Mouse (Mus musculus) frontal cortex, adult 2 months (tissue): ENCODE measurements around the gene Gm8909. TPM values are rescaled to one million over a fixed set of nuclear protein-coding genes. Genes with fewer than 3 reads are reported as not detected.
"Not testable (repeated sequence)": the region's sequence is repeated elsewhere in the genome, so short reads cannot be mapped to it uniquely, and the experiment has no call there.

Source experiments
- DNase-seq, 2 experiments: peaks; one replicate each; pipeline ENCODE4 v3.0.0; 2022; ENCODE audit warnings: low spot score in 1 of 2; ENCODE audit errors: extremely low spot score in 1 of 2
- polyA plus RNA-seq: library from polyadenylated mRNA; depleted of rRNA; stranded (reverse); fragments of >200 nt; gene quantifications from 2 replicates; pipeline ENCODE4 v1.2.3, GENCODE M21; 2012; rRNA removed

The Gm8909 gene
- not detected in 2 replicates for polyA plus RNA-seq

DNA sequence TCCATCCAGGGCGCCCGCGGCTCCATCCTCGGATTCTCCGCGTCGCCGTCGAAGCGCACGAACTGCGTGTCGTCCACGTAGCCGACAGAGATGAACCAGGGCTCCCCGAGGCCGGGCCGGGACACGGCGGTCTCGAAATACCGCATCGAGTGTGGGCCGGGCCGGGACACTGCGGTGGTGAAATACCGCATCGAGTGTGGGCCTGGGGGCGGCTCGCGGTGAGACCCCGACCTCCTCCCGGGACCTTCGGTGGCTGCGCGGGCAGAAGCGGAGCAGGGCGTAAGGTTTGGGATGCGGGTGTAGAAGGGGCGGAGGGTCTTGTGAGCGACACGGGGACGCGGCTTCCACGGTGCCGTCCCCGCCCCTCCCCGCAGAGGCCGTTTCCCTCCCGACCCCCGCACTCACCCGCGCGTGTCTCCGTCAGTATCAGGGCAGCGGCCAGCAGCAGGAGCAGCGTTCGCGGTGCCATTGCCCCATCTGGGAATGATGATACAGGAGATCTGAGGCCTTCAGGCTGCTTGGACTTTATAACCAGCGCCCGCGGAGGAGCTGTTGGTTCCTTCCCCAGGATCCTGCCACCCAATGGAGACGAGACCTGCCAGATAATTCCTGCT, at the start of gene Gm8909:
TSS of gene Gm8909 (minus strand) at position 499 of the 614 bp plus-strand sequence.
- no peak for DNase-seq

GRCm38 (mm10) chr17:36215586-36215985, 47.2 kb upstream of the Gm8909 start:
- DNase-seq: no peak

- DNase-seq: no peak
Observed at GRCm38 (mm10) chr17:36206846-36207245, 38.5 kb upstream of the Gm8909 start.

- no peak for DNase-seq
Observed at GRCm38 (mm10) chr17:36205862-36206261, 37.5 kb upstream of the Gm8909 start.

DNA sequence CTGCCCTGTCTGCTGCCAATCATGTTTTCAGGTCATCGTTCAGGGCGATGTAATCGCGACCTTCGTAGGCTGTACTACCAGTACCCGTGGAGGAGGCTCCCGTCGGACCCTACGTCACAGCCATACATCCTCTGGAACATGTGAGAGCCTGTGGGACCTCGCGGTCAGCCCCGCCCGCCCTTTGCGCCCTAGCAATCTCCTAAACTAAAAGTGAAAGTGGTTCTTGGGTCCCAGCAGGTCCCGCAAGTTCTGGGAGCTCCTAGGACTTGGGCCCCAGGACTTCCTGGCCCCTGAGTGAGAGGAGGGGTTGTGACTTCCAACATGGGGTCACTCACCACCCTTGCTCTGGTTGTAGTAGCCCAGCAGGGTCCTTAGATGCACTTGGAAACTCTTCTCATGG, 37.1 kb upstream of the Gm8909 start:
- DNase-seq: no peak

GRCm38 (mm10) chr17:36201851-36202250, 33.5 kb upstream of the Gm8909 start:
- no peak for DNase-seq

- no peak for DNase-seq
Observed at GRCm38 (mm10) chr17:36198317-36198716, 30.0 kb upstream of the Gm8909 start.

DNA sequence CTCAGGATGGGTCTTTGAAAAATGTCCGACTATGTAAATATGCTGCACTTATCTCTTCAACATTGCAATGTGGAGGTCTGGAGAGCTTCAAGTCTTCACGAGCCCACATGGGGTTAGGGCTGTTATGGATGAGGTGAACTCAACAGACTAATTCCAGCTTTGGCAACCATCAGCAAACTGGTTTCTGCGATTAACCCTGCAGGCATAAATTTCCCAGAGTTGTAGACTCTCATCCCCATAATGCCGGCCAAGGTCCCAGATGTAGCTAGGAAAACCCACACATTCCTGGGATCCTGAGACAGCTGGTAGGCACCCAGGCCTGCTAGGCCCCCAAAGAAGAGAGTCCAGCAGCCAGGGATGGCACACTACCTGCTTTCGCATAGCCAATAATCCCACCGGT, 26.1 kb upstream of the Gm8909 start:
- no peak for DNase-seq

GRCm38 (mm10) chr17:36193546-36194141, 25.3 kb upstream of the Gm8909 start:
- peak in 1 of 2 experiments; percentile 73 for DNase-seq

DNA sequence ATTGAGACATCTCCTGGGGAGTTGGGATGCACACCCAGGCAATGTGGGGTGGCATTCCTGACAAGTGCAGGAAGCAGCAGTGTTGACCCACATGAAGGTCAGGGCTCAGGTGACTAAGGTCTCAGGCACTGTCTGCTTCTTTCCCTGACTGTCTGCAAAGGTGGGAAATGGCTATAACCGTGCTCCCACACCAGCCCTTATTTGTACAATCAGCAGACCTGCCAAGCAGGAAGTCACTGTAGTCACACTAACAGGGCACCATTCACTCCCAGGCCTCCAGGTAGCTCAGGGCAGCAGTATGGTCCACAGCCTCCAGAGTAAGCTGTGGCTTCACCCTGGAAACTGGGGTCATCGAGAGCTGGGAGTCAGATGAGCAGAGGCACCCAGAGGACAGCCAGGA, 24.0 kb upstream of the Gm8909 start:
- no peak for DNase-seq

DNA sequence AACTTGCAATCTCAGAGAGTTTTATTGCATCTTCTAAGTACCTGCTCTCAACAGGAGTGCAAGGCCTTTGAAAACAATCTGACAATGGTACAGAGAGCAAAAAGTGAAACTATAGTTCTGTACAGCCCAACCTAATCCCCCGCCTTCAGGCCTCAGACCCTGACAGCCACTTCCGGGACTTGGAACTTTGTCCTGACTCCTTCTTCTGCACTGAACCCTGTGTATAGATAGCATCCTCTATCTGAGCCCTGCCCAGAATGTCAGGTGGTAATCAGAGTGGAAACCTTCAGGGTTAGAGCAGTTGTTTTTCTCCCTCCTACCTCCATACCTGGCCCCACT, 21.8 kb upstream of the Gm8909 start, which contains the start of gene H2-T3:
TSS of gene H2-T3 (minus strand) at position 119 of the 339 bp plus-strand sequence.
- no peak for DNase-seq

DNA sequence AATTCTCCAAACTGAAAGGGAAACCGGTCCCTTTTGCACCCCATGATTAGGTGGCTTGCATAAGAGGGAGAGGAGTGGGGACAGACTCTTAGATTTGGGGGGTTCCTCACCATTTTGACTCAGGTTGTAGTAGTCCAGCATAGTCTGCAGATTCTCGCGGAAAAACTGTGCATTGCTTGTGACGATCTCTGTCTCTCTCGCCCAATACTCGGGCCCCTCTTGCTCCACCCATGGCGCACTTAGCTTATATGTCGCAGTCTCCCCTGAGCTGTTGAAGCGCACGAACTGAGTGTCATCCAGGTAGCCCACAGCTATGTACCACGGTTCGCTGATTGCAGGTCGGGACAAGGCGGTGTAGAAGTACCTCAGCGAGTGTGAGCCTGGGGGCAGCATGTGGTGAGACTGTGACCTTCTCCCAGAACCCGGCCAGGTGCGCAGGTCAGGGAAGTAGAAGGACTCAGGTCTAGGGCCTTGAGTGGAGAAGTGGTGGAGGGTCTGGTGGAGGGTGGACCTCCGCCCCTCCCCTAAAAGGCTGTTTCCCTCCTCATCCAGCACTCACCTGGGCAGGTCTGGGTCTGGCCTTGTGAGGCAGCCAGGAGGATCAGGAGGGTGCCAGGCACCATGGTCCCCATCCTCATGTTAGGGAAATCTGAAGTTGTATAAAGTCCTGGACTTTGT, 21.3 kb upstream of the Gm8909 start:
- no peak for DNase-seq

- DNase-seq: no peak
Observed at GRCm38 (mm10) chr17:36187540-36187939, 19.2 kb upstream of the Gm8909 start.

DNA sequence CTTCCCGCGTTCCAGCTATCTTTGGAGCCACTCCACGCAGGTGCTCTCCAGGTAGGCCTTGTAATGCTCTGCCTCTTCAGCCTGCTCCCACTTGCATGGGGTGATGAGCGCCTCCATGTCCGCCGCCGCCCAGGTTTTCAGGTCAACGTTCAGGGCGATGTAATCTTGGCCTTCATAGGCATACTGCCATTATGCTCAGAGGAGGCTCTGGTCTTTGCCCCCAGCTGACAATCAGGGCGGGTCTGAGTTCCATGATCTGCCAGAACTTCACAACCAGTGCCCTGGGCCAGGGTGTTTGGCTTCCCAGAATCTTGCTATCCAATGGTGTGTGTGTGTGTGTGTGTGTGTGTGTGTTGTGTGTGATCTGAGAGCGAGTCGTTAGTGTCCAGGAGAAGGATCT, 13.9 kb upstream of the Gm8909 start:
- DNase-seq: no peak

DNA sequence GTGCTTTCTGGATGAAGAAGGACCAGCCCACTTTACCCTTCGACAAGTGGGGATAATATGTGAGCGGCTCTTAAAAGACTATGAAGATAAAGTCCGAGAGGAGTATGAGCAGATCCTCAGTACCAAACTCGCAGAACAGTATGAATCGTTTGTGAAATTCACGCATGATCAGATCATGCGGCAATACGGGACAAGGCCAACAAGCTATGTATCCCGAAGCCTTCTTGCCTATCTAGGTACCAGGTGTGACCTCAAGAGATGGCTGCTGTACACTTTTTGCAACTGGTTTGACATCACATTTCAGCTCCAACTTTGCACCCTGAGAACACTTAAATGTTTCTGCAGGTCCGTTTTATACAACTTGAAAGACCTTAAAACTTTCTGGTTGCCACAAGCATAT, 11.1 kb upstream of the Gm8909 start:
- not testable (repeated sequence) for DNase-seq

- not testable (repeated sequence) for DNase-seq
Observed at GRCm38 (mm10) chr17:36178938-36179337, 10.6 kb upstream of the Gm8909 start.

DNA sequence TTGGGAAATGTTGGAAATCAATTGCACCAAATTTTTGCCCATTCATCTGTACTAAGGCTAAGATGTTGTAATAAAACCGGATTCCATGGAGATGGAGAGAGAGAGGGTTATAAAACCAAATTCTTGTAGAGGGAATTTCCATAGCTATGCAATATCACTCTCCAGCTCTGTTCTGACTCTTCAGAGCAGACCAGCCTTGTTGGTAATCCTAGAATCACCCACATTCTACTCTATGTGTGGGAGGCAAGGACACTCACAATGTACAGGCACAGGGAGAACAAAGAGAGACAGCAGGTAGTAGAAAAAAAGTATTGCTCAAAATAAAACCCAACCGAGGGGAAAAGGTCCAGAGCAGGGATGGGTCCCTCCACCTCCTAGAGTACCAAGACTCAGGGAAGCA, 7.8 kb upstream of the Gm8909 start:
- not testable (repeated sequence) for DNase-seq

DNA sequence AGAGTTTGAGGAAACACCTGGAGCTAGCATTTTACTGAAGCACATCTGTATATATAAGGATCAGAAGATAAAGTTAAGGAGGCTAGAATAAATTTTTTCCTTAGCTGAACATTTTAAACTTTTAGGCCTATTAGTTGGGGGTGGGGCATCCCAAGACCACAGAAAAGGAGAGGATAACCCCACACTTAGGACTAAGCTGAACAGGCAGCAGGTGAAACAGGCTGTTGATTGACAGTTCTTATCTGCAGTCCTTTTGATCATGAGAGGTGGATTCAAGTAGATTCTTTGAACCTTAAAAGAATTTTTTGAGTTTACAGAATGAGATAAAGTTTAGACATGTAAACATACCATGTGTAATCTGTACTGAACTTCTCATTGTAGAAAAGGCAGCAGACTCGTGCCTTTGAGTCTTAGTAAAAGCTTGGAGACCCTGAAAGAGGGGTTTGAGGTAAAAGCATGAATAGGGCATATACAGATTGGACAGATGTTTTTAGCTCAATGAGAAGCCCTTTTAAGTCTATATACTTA, 2.0 kb upstream of the Gm8909 start:
- no peak for DNase-seq

GRCm38 (mm10) chr17:36169753-36170152, 1.4 kb upstream of the Gm8909 start:
- DNase-seq: no peak

DNA sequence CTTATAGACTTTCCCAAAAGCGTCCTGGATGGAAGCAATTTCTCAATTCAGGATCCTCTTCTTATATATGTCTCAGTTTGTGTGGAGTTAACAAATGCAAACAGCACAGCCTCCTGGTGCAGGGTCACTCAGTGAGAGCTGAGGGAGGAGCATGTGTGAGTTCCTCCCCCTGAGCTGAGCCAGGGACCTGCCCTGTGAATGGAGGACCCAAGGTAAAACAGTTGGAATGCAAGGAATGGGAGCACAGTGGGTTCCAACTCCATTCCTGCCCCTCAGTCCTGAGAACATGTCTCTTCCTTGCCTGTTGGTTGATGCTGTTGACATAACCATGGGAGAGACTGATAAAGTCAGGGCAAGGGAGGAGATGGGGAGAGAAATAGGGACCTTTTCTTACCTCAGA, 757 bp upstream of the Gm8909 start:
- not testable (repeated sequence) for DNase-seq

DNA sequence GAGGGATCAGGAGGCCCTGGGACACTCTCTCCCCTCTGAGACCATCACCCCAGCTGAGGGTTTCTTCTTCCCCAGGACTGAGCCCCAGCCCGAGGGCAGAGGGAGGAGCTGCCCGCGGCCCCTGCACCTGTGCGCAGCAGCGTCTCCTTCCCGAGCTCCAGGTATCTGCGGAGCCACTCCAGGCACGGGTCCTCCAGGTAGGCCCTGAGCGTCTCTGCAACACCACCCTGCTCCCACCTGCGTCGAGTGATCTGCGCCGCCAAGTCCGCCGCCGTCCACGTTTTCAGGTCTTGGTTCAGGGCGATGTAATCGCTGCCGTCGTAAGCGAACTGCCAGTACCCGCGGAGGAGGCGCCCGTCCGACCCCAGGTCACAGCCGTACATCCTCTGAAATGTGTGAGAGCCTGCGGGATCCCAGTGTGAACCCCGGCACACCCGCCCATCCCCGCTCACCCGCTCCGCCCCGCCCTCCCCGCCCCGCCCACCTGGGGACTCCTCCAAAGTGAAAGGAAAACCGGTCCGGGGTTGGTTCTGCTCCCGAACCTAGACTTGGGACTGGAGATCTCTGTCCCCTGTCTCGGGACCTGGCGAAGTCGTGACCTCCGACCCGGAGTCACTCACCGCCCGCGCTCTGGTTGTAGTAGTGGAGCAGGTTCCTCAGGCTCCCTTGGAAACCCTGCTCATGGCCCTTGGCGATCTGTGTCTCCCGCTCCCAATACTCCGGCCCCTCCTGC, 865 bp downstream of the Gm8909 start:
- DNase-seq: no peak
